Mouse (Mus musculus) heart, embryonic 14.5 days (tissue): ENCODE results near the gene Cnfn. TPM values are rescaled to one million over a fixed set of nuclear protein-coding genes. Genes with fewer than 3 reads are reported as not detected.

ENCODE experiments used
- ATAC-seq: fragments of 200-750 bp; cut with Nextera tagmentation; 2 replicates; pipeline ENCODE4 v1.8.0; 2017; ENCODE audit warnings: low read depth, moderate TSS enrichment; ENCODE audit not compliant: insufficient number of reproducible peaks, insufficient read depth, low FRiP score
- H3K27ac ChIP-seq, 2 experiments: fragments of 200-500 bp in 1 of 2; fragments of 300-500 bp in 1 of 2; sonication (generic) in 1 of 2; replicated peaks in 1 of 2; 2 replicates each; pipeline ENCODE4 v1.5.1; 2012 to 2014; ENCODE audit warnings: low read depth in 2 of 2, low read length in 2 of 2, control low read depth in 1 of 2, mild to moderate bottlenecking in 1 of 2, mixed read lengths in 1 of 2; ENCODE audit not compliant: control insufficient read depth in 1 of 2, insufficient read depth in 1 of 2
- H3K27me3 ChIP-seq: fragments of 300-500 bp; sonication (generic); 2 replicates; pipeline ENCODE4 v1.6.1; 2014; ENCODE audit warnings: mild to moderate bottlenecking, low read length, control low read depth; ENCODE audit not compliant: control insufficient read depth, insufficient read depth
- H3K36me3 ChIP-seq: fragments of 300-500 bp; sonication (generic); 2 replicates; pipeline ENCODE4 v1.6.1; 2014; ENCODE audit warnings: mild to moderate bottlenecking, control low read depth, low read length, mixed read lengths; ENCODE audit not compliant: control insufficient read depth, insufficient read depth
- H3K4me1 ChIP-seq, 2 experiments: fragments of 200-500 bp in 1 of 2; fragments of 300-500 bp in 1 of 2; sonication (generic) in 1 of 2; 2 replicates each; pipeline ENCODE4 v1.6.1; 2012 to 2014; ENCODE audit warnings: low read length in 2 of 2, control low read depth in 1 of 2, mixed read lengths in 1 of 2; ENCODE audit not compliant: control insufficient read depth in 2 of 2, insufficient read depth in 2 of 2
- H3K4me2 ChIP-seq: fragments of 300-500 bp; sonication (generic); 2 replicates; pipeline ENCODE4 v1.6.1; 2014; ENCODE audit warnings: mild to moderate bottlenecking, low read length
- H3K4me3 ChIP-seq, 2 experiments: fragments of 200-500 bp in 1 of 2; fragments of 300-500 bp in 1 of 2; sonication (generic) in 1 of 2; 2 replicates each; pipeline ENCODE4 v1.5.1; 2012 to 2014; ENCODE audit warnings: low read length in 2 of 2, mild to moderate bottlenecking in 2 of 2, control low read depth in 1 of 2, low read depth in 1 of 2, moderate library complexity in 1 of 2; ENCODE audit not compliant: control insufficient read depth in 1 of 2, insufficient read depth in 1 of 2
- H3K9ac ChIP-seq: fragments of 300-500 bp; sonication (generic); 2 replicates; pipeline ENCODE4 v1.6.1; 2014; ENCODE audit warnings: mild to moderate bottlenecking, low read length
- H3K9me3 ChIP-seq: fragments of 300-500 bp; sonication (generic); 2 replicates; pipeline ENCODE4 v1.6.1; 2016; ENCODE audit warnings: low read length, control low read depth; ENCODE audit not compliant: control insufficient read depth
- WGBS: fragments of 180-500 bp; shearing (Covaris S2); extraction: QIAGEN DNeasy Blood & Tissue Kit; methylation state at CpG from one replicate; pipeline ENCODE4 v1.1.7; 2014; 5-methylcytosine and 5-hydroxymethylcytosine counted together
- polyA plus RNA-seq: library from polyadenylated mRNA; unstranded; fragments of >200 nt; fragmentation: Nextera tagmentation; extraction: Ambion mirVana; gene quantifications from 2 replicates; pipeline ENCODE4 v1.2.1, GENCODE M21; 2014

The Cnfn gene
- polyA plus RNA-seq, 1 experiment from 2014 or later: not detected

DNA sequence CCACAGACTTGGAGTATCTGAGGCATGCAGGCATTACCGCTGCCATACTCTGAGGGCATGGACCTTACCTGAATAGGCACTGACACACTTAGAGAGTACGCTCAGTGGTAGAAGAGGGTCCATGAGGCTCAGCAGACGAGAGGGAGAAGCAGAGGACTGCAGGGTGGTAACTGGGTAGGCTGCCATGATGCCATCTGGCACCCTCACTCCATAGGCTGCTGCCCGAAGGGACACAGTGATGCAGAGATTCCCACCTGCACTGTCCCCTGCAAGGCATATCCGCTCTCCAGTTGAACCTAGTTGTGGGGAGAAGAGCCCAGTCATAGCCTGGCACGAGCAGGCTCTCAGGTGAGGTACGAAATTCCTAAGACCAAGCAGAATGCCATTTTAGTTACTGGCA, 13.9 kb upstream of the Cnfn start:
- no peak overlapping the region for H3K27ac ChIP-seq
- no peak overlapping the region for H3K4me2 ChIP-seq
- no peak overlapping the region for H3K4me3 ChIP-seq
- WGBS: 84% methylated on average over 7 of the region's 7 CpGs
- no peak for ATAC-seq
- no peaks in the 10 kb centered on the region for H3K27me3 ChIP-seq
- H3K36me3 ChIP-seq: peaks cover 58% of the 10 kb centered on the region
- H3K9me3 ChIP-seq: no peaks in the 10 kb centered on the region
- peaks cover 25 to 36% of the 10 kb centered on the region in 2 experiments for H3K4me1 ChIP-seq
- no peak overlapping the region for H3K9ac ChIP-seq

- Histone ChIP-seq H3K9ac (no peak overlapping the region), H3K4me3 (no peak overlapping the region), H3K36me3 (peaks cover 50% of the 10 kb centered on the region), H3K4me2 (no peak overlapping the region), H3K4me1 (peaks cover 26 to 39% of the 10 kb centered on the region in 2 experiments), H3K27me3 (no peaks in the 10 kb centered on the region), H3K9me3 (no peaks in the 10 kb centered on the region), H3K27ac (no peak overlapping the region)
- ATAC-seq: no peak
Measured at GRCm38 (mm10) chr7:25382541-25382940, 13.0 kb upstream of the Cnfn start.

DNA sequence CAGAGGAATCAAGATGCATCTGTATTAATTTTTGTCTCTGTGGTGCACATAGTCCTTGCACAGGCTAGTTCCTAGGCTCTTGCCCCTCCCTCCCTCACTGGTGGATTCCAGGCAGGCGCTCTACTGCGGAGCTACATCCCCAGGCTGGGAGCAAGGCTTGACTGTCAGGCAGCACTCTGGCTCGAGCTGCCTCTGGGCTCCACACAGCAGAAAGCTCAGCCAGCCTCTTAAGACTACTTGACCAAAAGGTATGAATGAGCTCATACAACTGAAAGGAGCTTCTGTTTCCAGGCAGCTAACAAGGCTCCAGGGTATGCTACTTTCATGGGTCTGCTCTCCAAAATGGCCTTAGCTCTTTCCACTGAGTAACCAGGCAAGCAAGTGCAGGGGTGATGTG, 11.8 kb upstream of the Cnfn start:
- ATAC-seq: no peak
- no peaks in the 10 kb centered on the region for H3K9me3 ChIP-seq
- H3K27me3 ChIP-seq: no peaks in the 10 kb centered on the region
- H3K4me1 ChIP-seq: peaks cover 28 to 36% of the 10 kb centered on the region in 2 experiments
- H3K4me3 ChIP-seq: no peak overlapping the region
- no peak overlapping the region for H3K9ac ChIP-seq
- no peak overlapping the region for H3K27ac ChIP-seq
- WGBS: 41% methylated on average over 3 of the region's 3 CpGs
- H3K36me3 ChIP-seq: peaks cover 44% of the 10 kb centered on the region
- no peak overlapping the region for H3K4me2 ChIP-seq

- H3K36me3 ChIP-seq: peaks cover 43% of the 10 kb centered on the region
- ATAC-seq: no peak
- H3K4me1 ChIP-seq: peaks cover 23 to 32% of the 10 kb centered on the region in 2 experiments
- H3K9ac ChIP-seq: peak overlapping the region; percentile 75; the same call in 1 of the 2 replicates
- H3K27ac ChIP-seq: no peak overlapping the region
- H3K4me3 ChIP-seq: peak overlapping the region in 1 of 2 experiments; percentile 44; a peak in 3 of 4 replicates
- H3K9me3 ChIP-seq: no peaks in the 10 kb centered on the region
- 50% methylated on average over 18 of the region's 18 CpGs for WGBS
- no peaks in the 10 kb centered on the region for H3K27me3 ChIP-seq
- H3K4me2 ChIP-seq: peak overlapping the region; percentile 87
Measured at GRCm38 (mm10) chr7:25380392-25381283, 11.1 kb upstream of the Cnfn start.

- peak overlapping the region; percentile 44 for H3K4me3 ChIP-seq
- H3K27me3 ChIP-seq: no peaks in the 10 kb centered on the region
- peak overlapping the region; percentile 87 for H3K4me2 ChIP-seq
- peak overlapping the region in 1 of 2 experiments; percentile 30; a peak in 2 of 4 replicates for H3K27ac ChIP-seq
- ATAC-seq: peak; percentile 33
- peak overlapping the region; percentile 75 for H3K9ac ChIP-seq
- H3K36me3 ChIP-seq: peaks cover 34% of the 10 kb centered on the region
- no peaks in the 10 kb centered on the region for H3K9me3 ChIP-seq
- WGBS: 3% methylated on average over 42 of the region's 42 CpGs
- peaks cover 18 to 27% of the 10 kb centered on the region in 2 experiments for H3K4me1 ChIP-seq
Measured at GRCm38 (mm10) chr7:25379551-25380351, 10.2 kb upstream of the Cnfn start.

DNA sequence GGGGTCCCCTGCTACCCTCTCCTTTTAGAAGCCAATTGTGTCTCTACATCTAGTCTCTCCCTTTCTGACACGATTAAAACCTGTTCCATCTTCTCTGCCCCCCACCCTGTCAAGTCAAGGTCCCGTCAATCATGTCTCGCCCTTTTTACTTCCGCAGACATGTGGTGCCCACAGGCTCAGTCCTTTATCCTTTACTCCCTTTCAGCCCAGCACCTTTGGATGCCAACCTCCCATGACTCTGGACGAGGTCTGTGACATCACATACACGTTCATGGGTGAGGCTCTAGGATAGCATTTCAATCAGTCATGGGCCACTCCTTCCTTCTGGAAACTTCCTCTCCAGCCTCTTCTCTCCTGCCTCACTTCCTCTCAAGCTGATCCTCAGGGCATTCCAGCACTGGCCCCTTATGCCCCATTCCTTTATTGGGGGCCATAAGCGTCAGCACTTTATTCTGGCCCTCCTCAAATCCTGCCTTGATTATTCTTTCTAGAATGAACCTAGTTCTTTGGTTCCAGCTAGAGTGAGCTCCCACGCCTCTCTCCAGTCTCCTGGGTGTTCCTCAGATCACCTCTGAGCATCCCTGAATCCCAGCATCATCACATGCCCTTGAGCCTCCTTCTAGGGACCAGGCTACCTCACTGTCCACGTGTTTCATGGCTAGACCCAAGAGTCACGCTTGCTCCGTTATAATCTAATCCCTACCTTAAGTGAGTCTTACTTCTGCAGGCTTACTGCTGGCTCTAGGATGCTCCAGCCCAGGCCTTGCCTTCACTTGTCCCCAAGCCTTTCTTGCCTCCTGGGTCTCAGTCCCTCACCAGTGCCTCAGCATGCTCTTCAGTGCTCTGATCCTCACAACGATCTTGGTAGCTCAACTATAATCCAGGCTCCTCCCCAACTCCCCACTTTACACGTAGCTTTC, 8.9 kb upstream of the Cnfn start:
- Histone ChIP-seq H3K4me1 (peaks cover 18 to 27% of the 10 kb centered on the region in 2 experiments), H3K9me3 (no peaks in the 10 kb centered on the region), H3K9ac (no peak overlapping the region), H3K27ac (no peak overlapping the region), H3K4me2 (no peak overlapping the region), H3K36me3 (peaks cover 21% of the 10 kb centered on the region), H3K27me3 (no peaks in the 10 kb centered on the region), H3K4me3 (no peak overlapping the region)
- WGBS: 82% methylated on average over 13 of the region's 13 CpGs
- no peak for ATAC-seq
